Mouse (Mus musculus) naive thymus-derived CD4-positive, alpha-beta T cell, adult 2 months (primary cell): ENCODE results near the gene Enc1.

Source experiments
- DNase-seq: peaks from one replicate; pipeline ENCODE4 v3.0.0-alpha.2; 2011; ENCODE audit warnings: low read depth

Enc1 gene

GRCm38 (mm10) chr13:97227795-97228194 lies 13.1 kb upstream of the Enc1 start:
- no peak for DNase-seq

DNA sequence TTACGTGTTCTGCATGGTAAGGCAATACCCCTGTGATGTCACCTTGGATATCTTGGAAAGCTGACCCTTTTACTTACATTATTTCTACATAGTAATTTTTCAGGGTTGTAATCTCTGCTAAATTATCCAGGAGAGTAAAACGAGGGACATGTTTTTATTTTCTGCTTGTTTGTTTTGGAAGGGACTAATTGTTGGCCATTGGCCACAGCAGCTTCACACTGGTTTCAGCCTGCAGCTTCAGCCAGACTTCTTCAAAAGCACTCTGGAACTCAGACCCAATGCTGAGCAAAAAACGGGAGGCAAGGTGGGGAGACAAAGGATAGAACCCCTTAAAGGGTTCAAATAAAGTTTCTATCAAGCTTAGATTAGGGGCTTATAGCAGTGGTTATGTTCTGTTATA lies 10.8 kb upstream of the Enc1 start:
- DNase-seq: no peak

GRCm38 (mm10) chr13:97233092-97233491 lies 7.8 kb upstream of the Enc1 start:
- peak; percentile 44 for DNase-seq

DNA sequence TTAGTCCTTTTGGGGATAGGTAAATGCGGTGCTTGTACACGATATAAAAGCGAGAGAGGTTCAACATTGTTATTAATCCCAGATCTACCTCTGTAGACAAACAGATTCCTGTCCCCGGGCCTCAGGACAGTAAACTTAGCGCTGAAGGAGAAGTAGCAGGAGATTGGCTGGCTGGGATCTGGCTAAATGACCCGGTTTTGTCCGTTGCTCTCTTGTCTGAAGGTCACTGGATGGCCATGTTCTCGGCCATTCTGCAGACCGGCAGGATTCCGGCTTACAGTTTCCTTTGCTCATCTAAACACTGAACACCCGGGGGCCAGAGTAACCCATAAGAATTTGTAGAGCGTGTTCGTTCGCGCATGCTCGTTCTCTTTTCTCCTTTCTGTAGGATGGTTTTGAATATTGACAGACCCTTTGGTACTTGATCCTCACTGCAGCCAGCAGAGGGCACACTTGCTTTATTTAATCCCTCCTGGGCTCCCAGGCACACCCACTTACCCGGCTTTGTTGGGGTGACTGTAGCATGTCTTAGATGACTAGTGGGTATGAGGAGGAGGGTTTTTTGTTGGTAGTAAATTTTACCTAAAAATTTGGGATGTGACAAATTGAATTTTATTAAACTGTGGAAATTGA lies 6.0 kb upstream of the Enc1 start:
- DNase-seq: peak; percentile 94

- no peak for DNase-seq
Observed at GRCm38 (mm10) chr13:97235911-97236310, 5.0 kb upstream of the Enc1 start.

- DNase-seq: no peak
Observed at GRCm38 (mm10) chr13:97237700-97238099, 3.2 kb upstream of the Enc1 start.

DNA sequence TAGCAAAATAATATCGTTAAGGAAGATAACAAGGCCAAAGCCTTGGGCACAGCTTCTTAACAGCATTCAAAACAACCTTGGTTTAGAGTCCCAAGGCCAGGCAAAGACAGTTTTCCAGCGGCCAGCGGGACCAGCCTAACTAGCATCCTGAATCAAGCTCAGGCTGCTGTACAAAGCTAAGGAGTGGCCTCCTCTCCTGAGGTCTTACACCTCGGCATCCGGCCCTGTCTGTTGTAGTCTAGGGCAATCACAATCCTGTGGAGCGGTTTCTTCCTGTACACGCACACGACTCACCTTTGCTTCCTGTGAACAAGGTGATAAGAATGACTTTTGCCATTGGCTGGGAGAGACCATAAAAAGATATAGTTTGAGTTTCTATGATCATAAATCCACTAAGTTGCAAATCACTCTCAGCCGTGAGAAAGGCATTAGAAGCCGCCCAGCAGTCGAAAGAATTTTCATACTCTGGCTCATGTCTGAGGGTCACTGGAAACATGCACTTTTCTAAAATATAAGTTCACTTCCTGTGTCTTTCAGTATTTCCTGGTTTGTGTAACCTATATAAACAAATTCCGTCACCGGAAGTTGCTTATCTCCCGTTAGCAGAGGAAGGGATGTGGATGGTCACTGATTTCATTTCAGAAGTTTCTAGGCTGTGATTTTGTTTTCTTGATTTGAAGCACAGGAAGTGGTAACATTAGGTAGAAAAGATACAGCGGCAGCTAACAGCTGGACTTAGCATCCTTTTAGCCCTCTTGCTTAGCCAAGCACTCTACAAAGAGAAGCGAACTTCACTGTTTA lies 2.5 kb upstream of the Enc1 start:
- DNase-seq: peak; percentile 74

DNA sequence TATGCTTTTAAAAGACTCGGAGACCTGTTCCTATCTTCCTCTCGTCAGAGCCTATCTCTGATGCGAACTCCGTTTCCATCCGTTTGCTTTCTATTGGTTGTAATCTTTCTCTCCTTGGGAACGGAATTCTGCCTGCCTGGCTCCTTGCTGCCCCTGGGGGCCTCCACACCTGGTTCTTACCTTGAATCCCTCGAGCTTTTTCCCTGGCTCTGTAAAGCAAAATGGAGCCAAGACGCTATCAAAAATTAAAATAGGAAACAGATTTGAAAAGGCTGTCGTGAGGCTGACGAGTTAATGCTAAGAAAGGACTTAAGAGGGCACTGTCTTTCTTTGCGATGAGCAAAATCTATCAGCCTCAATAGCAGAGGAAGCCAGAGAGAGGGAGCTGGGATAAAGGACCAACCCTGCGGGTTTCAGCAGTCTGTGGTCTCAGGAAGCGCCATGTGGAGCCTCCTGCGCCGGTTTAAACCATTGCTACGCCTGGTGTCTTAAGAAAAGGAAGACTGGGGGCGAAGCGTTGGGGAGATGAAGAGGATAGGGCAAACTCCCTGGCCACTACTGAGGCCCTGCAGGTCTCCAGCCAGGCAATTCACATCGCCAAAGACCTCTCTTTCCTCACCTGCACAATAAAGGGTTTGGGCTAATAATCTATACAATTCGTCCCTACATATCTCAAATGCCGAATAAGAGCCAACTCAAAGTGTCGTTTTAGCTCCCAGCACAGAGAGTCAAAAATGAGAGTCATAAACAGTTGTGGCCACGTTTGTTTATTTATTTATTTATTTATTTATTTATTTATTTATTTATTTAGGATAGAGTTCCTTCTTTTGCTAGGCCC lies 1.3 kb upstream of the Enc1 start:
- peak; percentile 74 for DNase-seq

GRCm38 (mm10) chr13:97240279-97240964 lies 483 bp upstream of the Enc1 start:
- peak; percentile 71 for DNase-seq

GRCm38 (mm10) chr13:97241787-97242280 lies 929 bp downstream of the Enc1 start:
- DNase-seq: peak; percentile 46

- DNase-seq: peak; percentile 43
Observed at GRCm38 (mm10) chr13:97242716-97243115, 1.8 kb downstream of the Enc1 start.

- DNase-seq: no peak
Observed at GRCm38 (mm10) chr13:97243962-97244711, 3.2 kb downstream of the Enc1 start.

GRCm38 (mm10) chr13:97244712-97245105 lies 3.8 kb downstream of the Enc1 start:
- DNase-seq: no peak

DNA sequence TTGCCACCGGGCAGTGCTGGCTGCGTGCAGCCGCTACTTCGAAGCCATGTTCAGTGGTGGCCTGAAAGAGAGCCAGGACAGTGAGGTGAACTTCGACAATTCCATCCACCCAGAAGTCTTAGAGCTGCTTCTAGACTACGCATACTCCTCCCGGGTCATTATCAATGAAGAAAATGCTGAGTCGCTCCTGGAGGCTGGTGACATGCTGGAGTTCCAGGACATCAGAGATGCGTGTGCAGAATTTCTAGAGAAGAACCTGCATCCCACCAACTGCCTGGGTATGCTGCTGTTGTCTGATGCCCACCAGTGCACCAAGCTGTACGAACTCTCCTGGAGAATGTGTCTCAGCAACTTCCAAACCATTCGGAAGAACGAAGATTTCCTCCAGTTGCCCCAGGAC lies 4.3 kb downstream of the Enc1 start:
- no peak for DNase-seq

DNA sequence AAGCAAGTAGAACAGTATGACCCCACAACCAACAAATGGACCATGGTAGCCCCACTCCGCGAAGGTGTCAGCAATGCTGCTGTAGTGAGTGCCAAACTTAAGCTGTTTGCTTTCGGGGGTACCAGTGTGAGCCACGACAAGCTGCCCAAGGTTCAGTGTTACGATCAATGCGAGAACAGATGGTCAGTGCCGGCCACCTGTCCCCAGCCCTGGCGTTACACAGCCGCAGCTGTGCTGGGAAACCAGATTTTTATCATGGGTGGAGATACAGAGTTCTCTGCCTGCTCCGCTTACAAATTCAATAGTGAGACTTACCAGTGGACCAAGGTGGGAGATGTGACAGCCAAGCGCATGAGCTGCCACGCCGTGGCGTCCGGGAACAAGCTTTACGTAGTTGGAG lies 5.3 kb downstream of the Enc1 start:
- no peak for DNase-seq

- DNase-seq: no peak
Observed at GRCm38 (mm10) chr13:97247754-97248153, 6.8 kb downstream of the Enc1 start.

DNA sequence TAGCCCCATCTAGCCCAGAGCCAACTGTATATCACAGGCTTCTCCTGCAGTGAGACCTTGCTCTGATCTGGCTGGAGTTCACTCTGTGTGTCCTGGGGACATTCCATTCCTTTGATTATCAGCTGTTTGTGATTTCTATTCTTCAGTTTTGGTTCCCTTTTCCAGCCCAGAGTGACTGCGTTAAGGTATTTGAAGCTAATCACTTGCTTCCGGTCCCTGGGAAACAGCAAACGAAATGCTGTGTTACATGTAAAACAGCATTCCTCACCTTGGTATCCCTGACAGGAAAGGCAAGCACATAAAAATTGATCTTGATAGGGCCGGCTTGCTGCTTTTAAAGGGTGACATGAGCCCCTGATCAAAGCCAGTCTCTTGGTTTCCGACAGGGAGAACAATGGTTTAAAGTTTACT lies 8.2 kb downstream of the Enc1 start:
- DNase-seq: peak; percentile 25

- DNase-seq: peak; percentile 58
Observed at GRCm38 (mm10) chr13:97249507-97250078, 8.7 kb downstream of the Enc1 start.

DNA sequence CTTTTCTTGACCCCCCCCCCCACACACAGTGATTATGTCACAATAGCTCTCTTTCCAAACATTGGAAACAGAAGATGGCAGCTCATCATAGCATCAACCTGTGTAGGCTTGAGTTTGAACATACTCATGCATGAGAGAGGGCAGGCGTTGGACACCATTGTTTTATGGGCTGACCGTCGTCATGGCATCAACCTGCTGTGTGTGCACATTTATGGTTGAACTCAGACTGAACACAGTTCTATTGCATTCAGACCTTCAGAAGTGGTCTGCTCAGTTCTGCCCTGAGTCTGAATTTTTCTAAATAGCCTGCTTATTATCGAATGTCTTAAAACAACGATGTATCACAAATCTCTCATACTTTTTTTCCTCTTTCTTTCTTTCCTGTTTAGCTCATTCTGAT lies 9.2 kb downstream of the Enc1 start:
- DNase-seq: no peak

DNA sequence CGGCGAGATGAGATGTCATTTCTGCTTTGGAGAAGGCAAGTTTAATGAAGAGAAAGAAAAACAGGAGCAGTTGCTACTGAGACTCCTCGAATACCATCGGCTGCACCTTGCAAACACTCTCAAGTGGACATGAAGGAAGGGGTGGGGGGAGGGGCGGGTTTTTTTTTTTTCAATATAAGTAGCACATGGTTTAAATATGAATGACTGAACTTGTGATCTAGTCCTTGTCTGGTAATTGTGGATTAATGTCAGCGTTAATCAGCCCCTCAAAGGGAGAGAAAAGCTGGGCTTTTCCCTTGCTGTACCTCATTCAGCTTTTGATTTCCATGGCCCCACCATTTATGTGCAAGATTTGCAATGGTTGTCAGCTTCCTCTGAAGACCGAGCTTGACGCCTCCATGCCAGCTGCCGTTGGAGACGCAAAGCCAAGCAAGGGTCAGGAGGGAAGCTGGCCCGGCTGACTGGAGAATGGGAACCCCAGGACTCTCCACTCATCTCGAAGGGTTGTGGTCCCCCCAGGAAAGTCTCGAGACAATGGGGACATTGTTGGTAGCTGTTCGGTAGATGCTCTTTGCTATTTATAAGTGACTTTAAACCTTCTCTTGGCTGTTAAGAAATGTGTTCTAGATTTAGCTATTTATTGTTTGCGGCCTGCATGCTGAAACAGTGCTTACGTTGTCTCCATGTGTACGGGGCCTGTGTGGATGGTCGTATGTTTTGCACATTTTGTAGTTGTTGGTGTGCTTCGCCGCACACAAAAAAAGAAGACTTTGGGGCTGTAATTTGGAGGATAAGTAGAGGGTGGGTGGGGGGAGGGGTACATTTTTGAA lies 9.9 kb downstream of the Enc1 start:
- no peak for DNase-seq
